Mouse (Mus musculus) left cerebral cortex, postnatal 14 days (tissue): Measurements from ENCODE around the gene Igf1r. TPM values are rescaled to one million over a fixed set of nuclear protein-coding genes. Genes with fewer than 3 reads are reported as not detected.

Source experiments
- DNase-seq, 2 experiments: peaks; one replicate each; pipeline ENCODE4 v3.0.0; 2021 to 2022; ENCODE audit warnings: low spot score in 2 of 2, mixed read lengths in 1 of 2
- intact Hi-C: fragments of 180-260 bp; cut with DNase I; formaldehyde crosslinking; loops from one replicate; pipeline ENCODE4 v1.15.1; 2025
- total RNA-seq, 2 experiments: library from RNA; stranded (reverse); gene quantifications; 2 replicates each; pipeline ENCODE4 v1.2.3; 2021

The Igf1r gene
- total RNA-seq, 2 experiments from 2014 or later = 39.0 to 49.5 TPM

- intact Hi-C loops = no loop called here
- DNase-seq = peak in 1 of 2 experiments; percentile 41
These were observed 281.1 kb downstream of the Igf1r start for GRCm38 (mm10) chr7:68233619-68234223.

- intact Hi-C loops = no loop called here
- no peak for DNase-seq
These were observed 284.2 kb downstream of the Igf1r start for GRCm38 (mm10) chr7:68236817-68237216.

- intact Hi-C loops = no loop called here
- DNase-seq = no peak
These were observed 286.7 kb downstream of the Igf1r start for GRCm38 (mm10) chr7:68239220-68239827.

- intact Hi-C loops = no loop called here
- no peak for DNase-seq
These were observed 288.6 kb downstream of the Igf1r start for GRCm38 (mm10) chr7:68241205-68241604.

- intact Hi-C loops = no loop called here
- DNase-seq = no peak
These were observed 293.1 kb downstream of the Igf1r start for GRCm38 (mm10) chr7:68245681-68246080.

GRCm38 (mm10) chr7:68246249-68246648, 293.6 kb downstream of the Igf1r start:
- intact Hi-C loops = no loop called here
- DNase-seq = no peak

GRCm38 (mm10) chr7:68250411-68250810, 297.8 kb downstream of the Igf1r start:
- no peak for DNase-seq
- intact Hi-C loops = no loop called here

- intact Hi-C loops = no loop called here
- no peak for DNase-seq
These were observed 298.3 kb downstream of the Igf1r start for GRCm38 (mm10) chr7:68250902-68251301.

GRCm38 (mm10) chr7:68257767-68258166, 305.1 kb downstream of the Igf1r start:
- intact Hi-C loops = no loop called here
- no peak for DNase-seq

- intact Hi-C loops = no loop called here
These were observed 305.9 kb downstream of the Igf1r start for GRCm38 (mm10) chr7:68258326-68259150.

GRCm38 (mm10) chr7:68259523-68260081, 307.0 kb downstream of the Igf1r start:
- no peak for DNase-seq
- intact Hi-C loops = no loop called here

More at GRCm38 (mm10) chr7:68258326-68259150, 305.9 kb downstream of the Igf1r start:
- DNase-seq = no peak

- intact Hi-C loops = no loop called here
- DNase-seq = no peak
These were observed 310.1 kb downstream of the Igf1r start for GRCm38 (mm10) chr7:68262612-68263200.

- DNase-seq = peak in 1 of 2 experiments; percentile 18
- intact Hi-C loops = no loop called here
These were observed 310.9 kb downstream of the Igf1r start for GRCm38 (mm10) chr7:68263346-68264027.

GRCm38 (mm10) chr7:68264028-68264453, 311.4 kb downstream of the Igf1r start, which contains the start of gene Pgpep1l:
Gene Pgpep1l, minus strand, starts transcription at chr7:68264233.
- intact Hi-C loops = no loop called here
- DNase-seq = peak in 1 of 2 experiments; percentile 40

- DNase-seq = peak; percentile 68 to 93
- intact Hi-C loops = no loop called here
These were observed 311.9 kb downstream of the Igf1r start for GRCm38 (mm10) chr7:68264531-68264930.

GRCm38 (mm10) chr7:68265391-68265790, 312.8 kb downstream of the Igf1r start:
- intact Hi-C loops = no loop called here
- no peak for DNase-seq

GRCm38 (mm10) chr7:68266691-68267090, 314.1 kb downstream of the Igf1r start:
- DNase-seq = no peak
- intact Hi-C loops = no loop called here

- DNase-seq = no peak
- intact Hi-C loops = no loop called here
These were observed 317.9 kb downstream of the Igf1r start for GRCm38 (mm10) chr7:68270551-68270950.

- intact Hi-C loops = no loop called here
- no peak for DNase-seq
These were observed 319.2 kb downstream of the Igf1r start for GRCm38 (mm10) chr7:68271816-68272215.
